Mouse (Mus musculus) R1 (cell line): ENCODE measurements around the gene Vps13c.

ENCODE experiments used
- DNase-seq: peaks from one replicate; pipeline ENCODE4 v3.0.0-alpha.2; 2018; ENCODE audit warnings: low read depth, low spot score

Vps13c gene

GRCm38 (mm10) chr9:67830411-67831358 lies 9.5 kb upstream of the Vps13c start:
- peak; percentile 82 for DNase-seq

GRCm38 (mm10) chr9:67831359-67832045 lies 8.7 kb upstream of the Vps13c start:
- peak; percentile 71 for DNase-seq

DNA sequence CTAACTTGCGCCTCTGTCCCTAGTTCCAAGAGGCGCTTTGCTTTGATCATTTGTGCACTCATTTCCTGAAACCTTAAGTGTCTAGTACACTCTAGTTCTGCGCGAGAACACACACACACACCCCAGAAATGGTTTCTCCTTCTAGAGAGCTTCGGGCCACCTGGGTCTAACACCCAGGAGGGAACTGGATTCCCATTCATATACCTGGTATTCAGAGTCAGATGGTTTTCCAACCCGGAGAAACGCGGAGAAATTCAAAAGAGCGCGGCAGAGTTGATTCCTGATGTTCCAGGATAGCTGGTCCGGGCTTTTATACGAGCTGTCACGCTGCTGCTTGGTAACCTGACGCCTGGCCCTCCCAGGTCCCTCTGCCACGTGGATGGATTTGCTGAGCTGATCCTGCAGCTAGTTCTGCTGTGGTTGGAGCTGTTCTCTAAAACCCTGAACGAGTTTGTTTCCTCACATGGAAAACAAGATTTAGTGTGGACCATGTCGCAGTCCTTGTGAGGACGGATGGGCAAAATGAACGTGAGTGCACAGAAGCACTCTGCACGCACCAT lies 8.1 kb upstream of the Vps13c start, which contains the start of gene C2cd4a:
Gene C2cd4a, minus strand, starts transcription at position 285 of the 560 bp plus-strand sequence.
- peak; percentile 61 for DNase-seq

DNA sequence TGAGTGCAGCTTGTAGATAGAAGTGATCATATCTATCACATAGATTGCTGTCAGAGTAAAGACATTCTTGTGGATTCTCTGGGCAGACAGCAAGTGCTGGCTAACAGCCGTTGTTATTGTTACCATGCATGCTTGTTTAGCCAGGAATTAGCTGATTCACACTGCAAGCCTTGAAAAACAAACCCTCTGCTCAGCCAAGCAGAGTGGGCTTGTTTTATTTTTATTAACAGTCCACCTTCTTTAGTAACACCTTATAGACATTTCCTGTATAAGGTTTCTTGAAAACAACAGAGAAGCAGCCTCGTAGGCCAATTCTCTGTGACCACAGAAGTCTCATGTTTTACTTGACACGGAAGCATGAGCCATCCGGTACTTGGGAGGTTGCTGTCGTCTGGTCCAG lies 5.7 kb upstream of the Vps13c start:
- DNase-seq: no peak

DNA sequence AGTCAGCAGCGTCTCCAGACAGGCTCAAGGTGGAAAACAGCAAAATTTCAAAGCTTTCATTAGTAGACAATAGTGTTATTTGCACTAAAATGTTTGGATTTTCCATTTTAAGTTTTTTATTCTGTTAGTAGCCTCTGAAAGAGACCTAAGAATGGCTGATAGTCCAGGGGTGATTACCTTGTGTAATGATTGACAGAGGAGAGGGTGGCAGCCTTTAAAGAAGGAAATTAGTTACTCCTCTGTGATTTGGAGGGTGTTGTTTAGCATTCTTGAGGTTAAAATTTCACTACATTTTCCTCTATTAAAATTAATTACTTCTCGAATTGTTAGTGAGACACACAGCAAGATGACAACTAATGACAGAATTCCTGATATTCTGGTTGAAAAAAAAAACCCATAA lies 2.9 kb upstream of the Vps13c start:
- no peak for DNase-seq

- DNase-seq: no peak
Observed at GRCm38 (mm10) chr9:67842797-67843196, 2.6 kb downstream of the Vps13c start.

GRCm38 (mm10) chr9:67845012-67845411 lies 4.8 kb downstream of the Vps13c start:
- DNase-seq: no peak

DNA sequence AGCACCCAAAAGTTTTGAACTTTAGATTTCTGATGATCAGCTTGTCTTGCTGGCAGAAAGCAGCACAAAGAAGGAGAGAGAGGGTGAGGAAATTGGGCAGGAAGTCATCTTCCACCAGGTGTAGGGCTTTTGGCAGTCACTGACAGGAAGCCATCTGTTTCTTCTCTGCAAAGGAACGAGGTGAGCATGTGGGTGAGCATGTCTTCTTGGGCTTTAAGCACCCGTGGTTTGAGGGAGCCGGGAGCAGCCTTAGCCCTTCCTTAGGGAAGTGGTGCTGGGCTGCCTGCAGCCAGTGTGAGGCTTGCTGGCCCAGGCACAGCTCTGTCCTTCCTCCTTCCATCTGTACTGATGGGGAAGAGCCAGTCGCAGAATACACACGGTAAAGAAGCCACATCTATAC lies 5.5 kb downstream of the Vps13c start:
- DNase-seq: no peak

DNA sequence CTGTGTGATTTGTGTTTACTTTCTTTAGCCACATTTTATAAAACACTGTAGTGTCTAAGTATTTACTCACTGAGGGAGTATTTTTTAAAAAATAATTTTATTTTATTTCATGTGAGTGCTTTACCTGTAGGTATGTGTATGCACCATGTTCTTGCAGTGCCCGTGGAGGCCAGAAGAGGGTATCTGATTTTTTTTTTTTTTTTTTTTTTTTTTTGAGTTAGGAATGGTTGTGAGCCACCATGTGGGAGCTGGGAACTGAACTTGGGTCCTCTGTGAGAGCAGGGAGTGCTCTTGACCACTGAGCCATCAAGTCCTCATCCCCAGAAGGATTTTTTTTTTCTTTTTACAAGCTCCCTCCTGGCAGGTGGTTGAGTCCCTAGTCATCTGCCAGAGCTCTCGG lies 5.9 kb downstream of the Vps13c start:
- no peak for DNase-seq

GRCm38 (mm10) chr9:67847606-67848005 lies 7.4 kb downstream of the Vps13c start:
- DNase-seq: no peak

DNA sequence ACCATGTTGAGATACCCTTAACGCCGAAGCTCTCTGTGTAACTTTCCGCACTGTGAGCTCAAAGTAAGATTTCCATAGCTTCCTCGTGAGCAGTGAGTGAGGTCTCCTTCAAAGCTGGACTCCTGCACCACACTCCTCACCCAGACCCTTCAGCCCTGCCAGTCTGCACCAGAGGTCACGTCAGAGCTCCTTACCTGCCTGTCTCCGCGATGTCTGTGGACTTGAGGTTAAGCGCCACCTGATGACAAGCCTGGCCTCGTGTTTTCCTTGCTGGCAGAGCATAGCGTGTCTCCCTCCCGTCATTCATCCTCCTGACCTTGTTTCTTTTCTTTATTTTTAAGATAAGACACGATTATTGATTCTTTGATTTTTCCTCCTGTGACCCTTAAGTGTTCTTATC lies 9.2 kb downstream of the Vps13c start:
- peak; percentile 33 for DNase-seq

- DNase-seq: no peak
Observed at GRCm38 (mm10) chr9:67849846-67850245, 9.7 kb downstream of the Vps13c start.

DNA sequence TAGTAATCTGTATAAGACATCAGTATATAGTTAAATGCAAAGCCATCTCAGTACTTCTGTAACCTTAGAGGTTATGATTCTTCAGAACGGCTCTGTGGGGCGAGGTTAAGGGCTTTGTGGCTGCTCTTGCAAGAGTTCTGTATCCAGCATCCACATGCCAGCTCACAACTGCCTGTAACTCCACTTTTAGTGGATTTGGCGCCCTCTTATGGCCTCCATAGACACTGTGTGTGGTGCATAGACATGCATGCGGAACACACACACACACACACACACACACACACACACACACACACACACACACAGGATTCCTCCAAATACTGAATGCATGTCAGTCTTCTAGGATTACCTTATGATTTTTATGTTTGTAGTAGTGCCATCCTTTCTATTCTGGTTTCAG lies 11.0 kb downstream of the Vps13c start:
- peak; percentile 86 for DNase-seq

DNA sequence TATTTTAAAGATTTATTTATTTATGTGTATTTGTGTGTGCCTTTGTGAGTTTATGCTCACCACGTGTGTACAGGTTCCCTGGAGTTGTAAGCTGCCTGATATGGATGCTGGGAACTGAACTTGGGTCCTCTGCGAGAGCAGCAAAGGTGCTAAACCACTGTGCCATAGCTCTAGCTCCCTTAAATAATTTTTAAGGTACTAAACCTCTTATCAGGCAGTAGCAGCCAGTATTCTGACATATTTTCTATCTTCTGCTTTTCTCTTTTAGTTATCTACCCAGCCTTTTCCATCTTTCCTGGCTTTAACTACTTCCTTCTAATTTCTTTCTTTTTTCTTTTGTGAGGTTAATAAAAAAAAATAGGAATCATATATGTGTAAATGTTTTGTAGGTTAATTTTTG lies 20.1 kb downstream of the Vps13c start:
- DNase-seq: no peak

GRCm38 (mm10) chr9:67863332-67863731 lies 23.1 kb downstream of the Vps13c start:
- no peak for DNase-seq

DNA sequence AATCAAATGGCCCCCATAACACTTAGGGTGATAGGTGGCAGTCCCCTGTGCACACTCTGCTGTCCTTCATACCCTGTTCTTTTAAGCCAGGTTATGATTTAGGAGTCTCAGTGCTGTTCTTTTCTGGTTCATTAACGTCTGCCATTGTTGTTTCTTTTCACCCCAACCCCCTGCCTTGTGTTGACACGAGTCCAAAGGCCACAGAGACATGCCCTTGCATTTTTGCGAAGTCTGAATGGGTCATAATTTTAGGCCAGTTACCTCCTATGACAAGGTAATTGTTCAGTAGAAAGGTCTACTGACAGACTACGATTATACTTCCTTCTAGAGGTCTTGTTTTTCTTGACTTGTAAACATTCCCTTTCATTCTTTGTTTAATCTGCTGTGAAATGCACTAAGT lies 23.8 kb downstream of the Vps13c start:
- no peak for DNase-seq

DNA sequence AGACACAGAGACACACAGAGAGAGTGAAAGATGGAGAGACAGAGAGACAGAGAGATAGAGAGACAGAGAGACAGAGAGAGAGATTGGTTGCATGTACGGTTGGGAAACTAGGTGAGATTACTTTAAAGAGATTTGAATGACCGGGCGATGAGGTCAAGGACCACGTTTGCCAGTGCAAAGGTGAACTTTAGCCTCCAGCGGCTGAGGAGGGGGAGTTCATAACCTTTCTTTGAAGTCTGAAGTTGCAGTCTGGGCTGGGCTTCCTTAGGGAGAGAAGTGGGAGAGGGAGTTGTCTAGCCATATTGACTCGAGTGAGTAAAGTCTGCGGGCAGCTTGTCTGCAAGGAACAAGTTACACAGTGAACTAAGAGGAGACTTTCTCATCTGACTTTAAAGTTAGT lies 25.2 kb downstream of the Vps13c start:
- no peak for DNase-seq

DNA sequence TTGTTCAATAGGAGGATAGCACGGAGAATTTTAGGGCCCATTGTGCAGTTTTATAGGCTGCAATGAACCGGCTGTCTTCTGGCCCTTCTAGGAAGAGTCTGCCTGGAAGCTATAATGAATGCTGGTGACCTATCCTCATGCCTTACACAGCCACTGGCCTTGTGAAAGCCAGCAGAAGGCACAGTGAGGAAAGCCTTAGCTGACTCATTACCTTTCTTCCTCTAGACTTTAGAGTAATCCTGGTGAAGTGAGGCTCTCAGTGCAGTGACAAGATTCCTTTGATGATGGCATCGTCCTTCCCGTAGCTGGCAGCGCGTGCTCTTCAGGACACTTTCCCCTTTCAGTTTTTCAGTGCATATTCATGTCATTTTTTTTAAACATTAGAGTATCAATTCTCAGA lies 27.2 kb downstream of the Vps13c start:
- no peak for DNase-seq

DNA sequence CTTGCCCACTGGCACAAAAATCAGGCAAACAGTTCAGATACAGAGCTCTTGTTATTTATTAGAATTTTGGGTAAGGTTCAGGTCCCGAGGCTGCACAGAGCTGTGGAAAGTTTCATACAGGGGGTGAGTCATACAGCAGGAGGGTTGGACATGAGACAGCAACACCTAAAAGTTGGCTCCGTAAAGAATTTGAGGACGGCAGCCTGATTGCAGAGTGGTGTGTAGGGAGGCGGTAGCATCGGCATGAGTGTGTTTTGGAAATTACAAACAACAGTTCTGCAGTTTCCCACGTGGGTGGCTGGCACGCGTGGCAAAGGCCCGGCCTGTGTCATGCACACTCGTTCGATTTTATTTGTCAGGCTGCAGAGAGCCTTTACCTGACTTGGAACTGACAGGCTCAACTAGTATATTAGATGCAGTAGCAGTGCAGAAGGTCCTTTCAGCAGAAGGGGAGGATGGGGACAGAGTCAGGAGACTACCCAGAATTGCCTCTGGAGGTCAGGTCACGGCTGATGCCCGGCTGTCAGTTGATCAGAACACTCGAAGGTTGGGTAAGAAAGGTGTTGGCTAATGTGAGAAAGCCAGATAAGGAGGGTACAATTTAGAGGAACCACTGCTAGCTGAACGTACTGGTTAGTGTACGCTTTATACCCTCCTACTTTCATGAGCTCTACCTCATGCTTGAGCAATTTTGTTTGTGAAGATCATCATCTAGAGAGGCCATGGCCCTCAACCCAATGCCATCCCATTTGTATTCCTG lies 29.7 kb downstream of the Vps13c start:
- DNase-seq: no peak

DNA sequence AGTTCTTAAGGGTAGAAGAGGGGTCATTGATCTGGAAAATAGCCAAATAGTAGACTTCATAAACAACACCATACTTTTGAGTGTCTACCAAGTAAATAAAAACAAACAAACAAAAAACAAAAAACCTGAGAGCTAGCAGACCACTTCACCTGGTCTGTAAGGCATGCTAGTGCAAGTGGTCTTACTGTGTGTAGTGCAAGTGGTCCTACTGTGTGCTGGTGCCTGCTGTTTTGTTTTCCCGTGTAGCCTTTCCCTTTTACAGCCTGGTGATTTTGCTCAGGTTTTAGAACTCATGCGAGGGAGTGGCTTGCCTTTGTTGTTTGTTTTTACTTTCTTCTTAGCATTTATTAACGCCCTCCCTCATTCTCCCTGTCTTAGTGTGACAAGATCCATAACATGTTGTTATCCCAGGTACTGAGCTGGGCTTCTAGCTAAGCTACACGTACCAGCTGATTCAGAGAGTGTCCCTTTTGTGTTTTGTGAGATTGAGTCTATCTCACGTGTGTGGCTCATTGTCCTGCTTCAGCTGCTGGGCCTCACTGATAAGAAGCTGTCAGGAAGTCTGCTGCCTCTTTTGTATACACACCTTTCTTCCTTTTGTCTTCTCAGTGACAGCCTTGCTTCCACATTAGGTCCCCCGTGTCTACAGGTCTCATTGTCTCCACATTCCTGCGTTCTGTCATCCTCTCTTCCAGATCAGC lies 34.5 kb downstream of the Vps13c start:
- no peak for DNase-seq

- peak; percentile 64 for DNase-seq
Observed at GRCm38 (mm10) chr9:67875337-67875736, 35.1 kb downstream of the Vps13c start.
